Mouse (Mus musculus) bone marrow macrophage, adult 2 months (primary cell): ENCODE measurements around the gene Ank.

Source experiments
- CTCF ChIP-seq: IDR thresholded peaks from 2 replicates; pipeline ENCODE4 v1.5.1; 2012; ENCODE audit warnings: low read depth, mild to moderate bottlenecking, low read length, moderate library complexity
- POLR2A ChIP-seq: IDR thresholded peaks from 2 replicates; pipeline ENCODE4 v1.6.1; 2012; ENCODE audit warnings: mild to moderate bottlenecking, low read depth, low read length, borderline replicate concordance

- no peak for TF ChIP-seq POLR2A
- TF ChIP-seq CTCF: no peak
Measured at GRCm38 (mm10) chr15:27619683-27620082, 153.2 kb downstream of the Ank start.
